ENCODE assay signal across 20 mouse cellular contexts in the genomic region with DNA sequence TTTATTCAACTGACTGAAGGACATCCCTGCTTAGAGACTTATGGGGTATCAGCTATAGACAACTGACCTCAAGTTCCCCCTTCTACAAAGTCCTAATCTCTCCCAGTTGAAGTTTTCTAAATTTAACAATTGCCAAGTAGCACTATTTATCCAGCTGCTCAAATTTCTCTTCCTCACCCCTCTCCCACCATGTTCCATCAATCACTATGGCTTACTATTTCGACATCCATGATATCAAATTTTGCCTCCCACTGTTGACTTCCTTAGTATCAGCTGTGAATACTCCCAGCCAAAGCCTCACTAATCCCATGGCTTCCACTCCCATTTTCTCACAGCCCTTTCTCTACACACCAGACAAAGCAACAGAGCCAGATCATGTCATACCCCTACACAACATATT.
DNase-seq lines count a peak whose midpoint lies in the region; ATAC-seq and TF ChIP-seq lines count a peak whose summit lies in the region.
"Had no signal": no experiment of that assay in that cellular context is flagged by ENCODE, and none has a peak within 500 bp of the region (broad histone marks: within the 10 kb centered on the region; RNA-seq: fewer than 3 reads in every experiment).

No protein-coding gene starts in this region.

- no peak for TF ChIP-seq CTCF in stomach, postnatal 0 days (IDR thresholded peaks at IDR 0.05; ENCODE audit: low read depth)

- no peak for TF ChIP-seq EP300 in stomach, postnatal 0 days (optimal IDR thresholded peaks at IDR 0.05)

- ATAC-seq in stomach, embryonic 15.5 days (ENCODE audit: insufficient read depth, low FRiP score, low read depth) = peak; percentile 27; the same call in 1 of the 2 replicates
- no peak for ATAC-seq in stomach, postnatal 0 days (ENCODE audit: low FRiP score, low TSS enrichment)
- peak; percentile 67 for ATAC-seq in embryonic facial prominence, embryonic 15.5 days (ENCODE audit: insufficient number of reproducible peaks, low FRiP score, low TSS enrichment, low read depth)
- ATAC-seq: forebrain, embryonic 16.5 days; intestine, embryonic 15.5 days; midbrain, embryonic 15.5 days had no signal

- H3K36me3 ChIP-seq in stomach, embryonic 15.5 days = no peaks in the 10 kb centered on the region
- no peaks in the 10 kb centered on the region for H3K36me3 ChIP-seq in stomach, postnatal 0 days (ENCODE audit: control insufficient read depth, insufficient read depth, low read length)
- H3K36me3 ChIP-seq in embryonic facial prominence, embryonic 15.5 days = no peaks in the 10 kb centered on the region
- H3K36me3 ChIP-seq: forebrain, embryonic 10.5 days; heart, embryonic 12.5 days; hindbrain, embryonic 15.5 days; intestine, embryonic 15.5 days; midbrain, embryonic 15.5 days; neural tube, embryonic 13.5 days had no signal

- H3K4me1 ChIP-seq in stomach, embryonic 15.5 days = no peaks in the 10 kb centered on the region
- no peaks in the 10 kb centered on the region for H3K4me1 ChIP-seq in stomach, postnatal 0 days (replicated peaks; ENCODE audit: control insufficient read depth, insufficient read depth)
- H3K4me1 ChIP-seq in embryonic facial prominence, embryonic 15.5 days = no peaks in the 10 kb centered on the region
- H3K4me1 ChIP-seq: forebrain, embryonic 10.5 days; heart, embryonic 12.5 days; hindbrain, embryonic 15.5 days; intestine, embryonic 15.5 days; midbrain, embryonic 15.5 days; neural tube, embryonic 13.5 days had no signal

- no peaks in the 10 kb centered on the region for H3K27me3 ChIP-seq in stomach, embryonic 15.5 days (replicated peaks)
- H3K27me3 ChIP-seq in stomach, postnatal 0 days (ENCODE audit: control insufficient read depth, insufficient read depth, low read length) = no peaks in the 10 kb centered on the region
- no peaks in the 10 kb centered on the region for H3K27me3 ChIP-seq in embryonic facial prominence, embryonic 15.5 days
- H3K27me3 ChIP-seq: heart, embryonic 12.5 days; hindbrain, embryonic 15.5 days; intestine, embryonic 15.5 days; midbrain, embryonic 15.5 days; neural tube, embryonic 13.5 days had no signal

- WGBS in stomach, embryonic 15.5 days = 27% methylated on average over 1 of the region's 1 CpGs
- WGBS in stomach, postnatal 0 days = 44% methylated on average over 1 of the region's 1 CpGs
- whole genome bisulfite sequencing in embryonic facial prominence, embryonic 15.5 days = 42% methylated on average over 1 of the region's 1 CpGs

- no peak overlapping the region for H3K27ac ChIP-seq in stomach, embryonic 15.5 days
- H3K27ac ChIP-seq in stomach, postnatal 0 days (replicated peaks) = no peak overlapping the region
- H3K27ac ChIP-seq in embryonic facial prominence, embryonic 15.5 days (replicated peaks) = no peak overlapping the region
- H3K27ac ChIP-seq: forebrain, embryonic 10.5 days; hindbrain, embryonic 15.5 days; intestine, embryonic 15.5 days; layer of hippocampus, adult 2 months; midbrain, embryonic 15.5 days; neural tube, embryonic 13.5 days had no signal

- peak; percentile 86 for DNase-seq in heart, adult 11 months
- DNase-seq in heart, postnatal 4 days = no peak
- DNase-seq in stomach, postnatal 0 days (ENCODE audit: low spot score) = no peak
- no peak for DNase-seq in cerebellum, adult 9-10 months
- DNase-seq in layer of hippocampus, postnatal 25 days (ENCODE audit: extremely low spot score in 1 of 2, low spot score in 1 of 2) = no peak
- DNase-seq: adrenal gland, postnatal 25 days; cerebellum, adult 8-10 months; kidney, adult 8-10 months; kidney, postnatal 25 days; lung, postnatal 4 days had no signal

- H3K4me3 ChIP-seq in stomach, embryonic 15.5 days (replicated peaks) = no peak overlapping the region
- no peak overlapping the region for H3K4me3 ChIP-seq in stomach, postnatal 0 days (ENCODE audit: low read depth, low read length)
- H3K4me3 ChIP-seq in embryonic facial prominence, embryonic 15.5 days (replicated peaks) = no peak overlapping the region
- H3K4me3 ChIP-seq: forebrain, embryonic 10.5 days; heart, embryonic 12.5 days; hindbrain, embryonic 15.5 days; intestine, embryonic 15.5 days; layer of hippocampus, adult 2 months; midbrain, embryonic 15.5 days; neural tube, embryonic 13.5 days had no signal

- no peak overlapping the region for H3K4me2 ChIP-seq in stomach, embryonic 15.5 days
- H3K4me2 ChIP-seq in stomach, postnatal 0 days (replicated peaks; ENCODE audit: low read depth) = no peak overlapping the region
- H3K4me2 ChIP-seq in embryonic facial prominence, embryonic 15.5 days (replicated peaks) = no peak overlapping the region
- H3K4me2 ChIP-seq: heart, embryonic 12.5 days; hindbrain, embryonic 15.5 days; intestine, embryonic 15.5 days; midbrain, embryonic 15.5 days; neural tube, embryonic 13.5 days had no signal

- no peaks in the 10 kb centered on the region for H3K9me3 ChIP-seq in stomach, embryonic 15.5 days
- no peaks in the 10 kb centered on the region for H3K9me3 ChIP-seq in stomach, postnatal 0 days (ENCODE audit: control insufficient read depth, low read length)
- H3K9me3 ChIP-seq in embryonic facial prominence, embryonic 15.5 days (replicated peaks) = no peaks in the 10 kb centered on the region
- H3K9me3 ChIP-seq: forebrain, embryonic 10.5 days; heart, embryonic 12.5 days; hindbrain, embryonic 15.5 days; intestine, embryonic 15.5 days; midbrain, embryonic 15.5 days; neural tube, embryonic 13.5 days had no signal

- H3K9ac ChIP-seq in stomach, embryonic 15.5 days = no peak overlapping the region
- H3K9ac ChIP-seq in stomach, postnatal 0 days (ENCODE audit: low read length) = no peak overlapping the region
- no peak overlapping the region for H3K9ac ChIP-seq in embryonic facial prominence, embryonic 15.5 days
- H3K9ac ChIP-seq: heart, embryonic 12.5 days; hindbrain, embryonic 15.5 days; intestine, embryonic 15.5 days; midbrain, embryonic 15.5 days; neural tube, embryonic 13.5 days had no signal
